Mouse (Mus musculus) layer of hippocampus, adult 9-10 months (tissue): ENCODE data around the gene Bicc1.
A peak's percentile ranks its signal among the peaks of the same experiment; 100 is the strongest.

ENCODE experiments used
- DNase-seq: peaks from one replicate; pipeline ENCODE4 v3.0.0; 2022; ENCODE audit warnings: low spot score

The Bicc1 gene

GRCm38 (mm10) chr10:71158940-71159675 is 392 bp downstream of the Bicc1 start:
- no peak for DNase-seq

GRCm38 (mm10) chr10:71156569-71156968 is 2.9 kb downstream of the Bicc1 start:
- no peak for DNase-seq

GRCm38 (mm10) chr10:71153610-71154009 is 5.9 kb downstream of the Bicc1 start:
- DNase-seq = no peak

- no peak for DNase-seq
Measured at GRCm38 (mm10) chr10:71153138-71153537, 6.4 kb downstream of the Bicc1 start.

GRCm38 (mm10) chr10:71150486-71150885 is 9.0 kb downstream of the Bicc1 start:
- peak; percentile 10 for DNase-seq

- DNase-seq = no peak
Measured at GRCm38 (mm10) chr10:71148951-71149603, 10.4 kb downstream of the Bicc1 start.

- DNase-seq = no peak
Measured at GRCm38 (mm10) chr10:71148226-71148625, 11.3 kb downstream of the Bicc1 start.

- DNase-seq = no peak
Measured at GRCm38 (mm10) chr10:71146681-71147615, 12.6 kb downstream of the Bicc1 start.

GRCm38 (mm10) chr10:71145801-71146200 is 13.7 kb downstream of the Bicc1 start:
- DNase-seq = no peak

- no peak for DNase-seq
Measured at GRCm38 (mm10) chr10:71144191-71144590, 15.3 kb downstream of the Bicc1 start.

GRCm38 (mm10) chr10:71142568-71142967 is 16.9 kb downstream of the Bicc1 start:
- no peak for DNase-seq

GRCm38 (mm10) chr10:71140281-71140845 is 19.1 kb downstream of the Bicc1 start:
- DNase-seq = no peak

- DNase-seq = no peak
Measured at GRCm38 (mm10) chr10:71138852-71139197, 20.7 kb downstream of the Bicc1 start.

GRCm38 (mm10) chr10:71138132-71138851 is 21.2 kb downstream of the Bicc1 start:
- no peak for DNase-seq

- DNase-seq = no peak
Measured at GRCm38 (mm10) chr10:71137606-71138005, 21.9 kb downstream of the Bicc1 start.

- no peak for DNase-seq
Measured at GRCm38 (mm10) chr10:71131333-71131732, 28.2 kb downstream of the Bicc1 start.

- no peak for DNase-seq
Measured at GRCm38 (mm10) chr10:71130261-71130660, 29.2 kb downstream of the Bicc1 start.

- no peak for DNase-seq
Measured at GRCm38 (mm10) chr10:71127951-71128331, 31.6 kb downstream of the Bicc1 start.

GRCm38 (mm10) chr10:71127278-71127950 is 32.1 kb downstream of the Bicc1 start:
- no peak for DNase-seq

- DNase-seq = no peak
Measured at GRCm38 (mm10) chr10:71123974-71124373, 35.5 kb downstream of the Bicc1 start.

GRCm38 (mm10) chr10:71123395-71123794 is 36.1 kb downstream of the Bicc1 start:
- no peak for DNase-seq
